Mouse (Mus musculus) thymus, postnatal 10 days (tissue): Measurements from ENCODE around the gene Pxn.
"Not testable (repeated sequence)": the region's sequence is repeated elsewhere in the genome, so short reads cannot be mapped to it uniquely, and the experiment has no call there.

Experiments used
- DNase-seq, 2 experiments: peaks; one replicate each; pipeline ENCODE4 v3.0.0; 2021; ENCODE audit warnings: low spot score in 2 of 2

The Pxn gene

DNA sequence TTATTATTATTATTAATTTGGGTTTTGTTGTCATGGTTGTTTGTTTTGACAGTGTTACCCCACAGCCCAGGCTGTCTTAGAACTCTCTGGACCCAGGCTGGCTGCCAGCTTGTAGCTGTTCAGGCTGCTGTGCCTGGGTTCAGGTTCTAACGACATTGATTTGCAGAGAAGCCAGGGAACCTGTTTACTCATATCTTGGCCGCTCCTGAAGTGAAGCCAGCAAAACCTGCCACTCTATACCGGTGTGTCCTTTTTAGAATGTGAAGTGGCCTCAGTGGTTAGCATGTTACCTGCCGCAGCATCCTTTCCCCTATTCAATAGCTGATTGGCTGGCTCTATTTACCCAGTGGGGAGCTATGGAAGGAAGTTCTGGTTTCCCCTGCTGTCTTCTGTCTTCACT, 19.8 kb upstream of the Pxn start:
- no peak for DNase-seq

DNA sequence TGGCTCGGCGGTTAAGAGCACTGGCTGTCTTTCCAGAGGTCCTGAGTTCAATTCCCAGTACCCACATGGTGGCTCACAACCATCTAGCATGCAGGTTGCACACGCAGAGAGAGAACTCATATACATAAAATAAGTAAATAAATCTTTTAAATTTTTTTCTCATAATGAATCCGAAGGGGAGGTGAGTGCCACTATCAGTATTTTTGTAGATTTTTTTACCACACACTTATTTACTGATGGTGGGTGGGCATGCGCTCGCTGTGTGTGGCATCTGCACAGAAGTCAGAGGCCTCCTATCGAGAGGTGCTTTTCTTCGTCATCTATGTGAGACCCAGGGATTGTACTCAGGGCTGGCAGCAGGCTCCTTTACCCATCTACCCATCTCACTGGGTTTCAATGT, 19.1 kb upstream of the Pxn start:
- no peak for DNase-seq

DNA sequence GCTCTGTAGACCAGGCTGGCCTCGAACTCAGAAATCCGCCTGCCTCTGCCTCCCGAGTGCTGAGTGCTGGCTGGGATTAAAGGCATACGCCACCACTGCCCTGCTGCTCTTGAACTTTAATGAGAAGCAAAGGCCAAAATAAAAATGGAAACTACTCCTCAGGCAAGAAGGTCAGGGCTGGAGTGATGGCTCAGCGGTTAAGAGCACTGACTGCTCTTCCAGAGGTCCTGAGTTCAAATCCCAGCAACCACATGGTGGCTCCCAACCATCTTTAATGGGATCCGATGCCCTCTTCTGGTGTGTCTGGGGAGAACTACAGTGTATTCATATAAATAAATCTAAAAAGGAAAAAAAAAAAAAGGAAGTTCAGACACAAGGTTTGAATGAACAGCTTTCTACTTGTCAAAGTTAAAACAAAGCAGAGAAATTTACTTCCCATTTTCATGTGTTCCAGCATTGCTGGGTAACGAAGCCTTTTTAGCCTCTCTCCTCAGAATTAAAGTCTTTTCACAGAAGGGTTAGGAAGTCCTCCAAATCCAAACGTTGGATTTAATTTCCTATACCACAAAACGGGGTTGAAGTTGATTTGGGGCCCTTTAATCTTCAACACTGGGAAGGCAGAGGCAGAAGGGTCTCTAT, 18.4 kb upstream of the Pxn start:
- no peak for DNase-seq

DNA sequence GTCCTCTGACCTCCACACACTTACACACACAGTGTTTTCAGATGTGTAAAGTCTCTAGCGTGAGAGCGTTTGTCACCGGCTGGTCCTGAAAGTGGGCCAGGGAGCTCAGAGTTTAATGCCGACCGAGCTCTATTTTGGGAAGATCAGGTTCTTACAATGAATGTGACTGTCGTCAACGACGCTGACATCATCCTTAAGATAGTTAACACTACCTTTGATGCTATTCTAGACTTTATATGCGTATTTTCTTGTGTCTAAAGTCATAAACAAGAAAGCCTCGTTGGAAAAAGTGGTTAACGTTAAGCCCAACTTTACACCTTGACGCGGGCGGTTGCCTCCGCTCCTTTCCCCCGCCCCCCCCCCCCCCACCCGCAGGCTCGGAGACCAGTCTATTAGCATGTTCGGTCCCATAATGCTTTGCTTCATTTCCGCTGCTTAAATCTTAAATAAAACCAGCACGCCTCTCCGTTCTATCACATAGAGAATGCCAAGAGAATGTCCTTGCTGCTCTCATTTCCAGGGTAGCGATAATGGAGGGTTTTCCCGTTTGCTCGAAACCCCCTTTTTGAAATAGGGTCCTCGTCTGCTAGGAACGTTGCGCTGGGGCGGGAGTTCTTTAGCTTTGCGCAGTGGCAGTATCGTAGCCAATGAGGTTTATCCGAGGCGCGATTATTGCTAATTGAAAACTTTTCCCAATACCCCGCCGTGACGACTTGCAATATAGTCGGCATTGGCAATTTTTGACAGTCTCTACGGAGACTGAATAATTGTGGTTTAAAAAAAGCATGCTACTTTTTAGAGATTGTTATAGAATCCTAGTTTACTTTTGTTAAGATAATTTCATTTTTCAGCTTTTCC, 17.4 kb upstream of the Pxn start:
- peak; percentile 83 to 84 for DNase-seq

DNA sequence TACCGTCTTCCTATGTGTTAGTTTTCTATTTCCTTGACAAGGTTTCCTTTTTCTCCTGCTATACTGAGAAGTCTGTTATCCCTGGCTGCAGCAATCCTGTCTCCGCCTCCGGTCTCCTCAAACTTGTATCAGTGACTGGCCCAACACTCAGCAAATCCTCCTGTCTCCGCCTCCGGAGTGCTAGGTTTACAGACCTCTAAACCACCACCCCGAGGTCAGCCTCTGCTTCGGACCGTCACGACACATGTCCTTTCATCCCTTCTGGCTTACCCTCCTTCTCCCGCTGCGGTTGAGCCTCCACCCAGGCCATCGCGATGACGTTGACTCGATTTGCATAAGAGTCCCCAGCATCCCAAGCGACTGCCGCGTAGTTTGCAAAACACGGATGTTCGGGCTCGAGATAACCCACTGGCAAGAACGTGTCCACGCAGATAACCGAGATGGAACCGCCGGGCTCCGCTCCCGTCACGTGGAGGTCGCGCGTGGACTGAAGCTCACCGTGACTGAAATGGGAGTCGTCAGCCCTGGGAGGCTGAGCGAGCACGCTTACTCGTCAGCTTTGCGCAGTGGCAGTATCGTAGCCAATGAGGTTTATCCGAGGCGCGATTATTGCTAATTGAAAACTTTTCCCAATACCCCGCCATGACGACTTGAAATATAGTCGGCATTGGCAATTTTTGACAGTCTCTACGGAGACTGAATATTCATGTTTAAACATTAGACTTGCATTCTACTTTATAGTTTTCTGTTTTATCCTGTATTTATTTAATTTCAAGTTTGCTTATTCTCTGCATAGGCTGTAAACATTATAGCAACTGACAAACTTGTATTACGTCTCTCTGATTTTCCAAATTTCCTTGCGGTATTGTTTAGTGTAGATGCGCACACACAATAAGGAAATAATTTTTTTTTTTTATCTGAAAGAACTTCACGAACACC, 16.5 kb upstream of the Pxn start:
- peak; percentile 80 for DNase-seq

DNA sequence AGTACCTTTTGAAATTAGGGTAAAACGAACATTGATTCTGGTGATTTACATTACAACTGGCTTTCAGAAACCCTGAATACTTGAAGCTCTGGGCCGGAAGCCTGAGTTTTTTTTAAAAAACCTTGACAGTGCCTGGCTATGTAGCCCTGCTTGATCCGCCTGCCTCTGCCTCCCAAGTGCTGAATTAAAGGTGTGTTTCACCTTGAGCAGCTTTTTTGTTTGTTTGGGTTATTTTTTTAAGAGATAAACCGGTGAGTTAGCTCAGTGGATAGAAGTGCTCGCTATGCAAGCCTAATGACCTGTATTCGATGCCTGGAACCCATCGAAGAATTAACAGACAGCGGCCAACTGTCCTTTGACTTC, 15.9 kb upstream of the Pxn start:
- DNase-seq: no peak

DNA sequence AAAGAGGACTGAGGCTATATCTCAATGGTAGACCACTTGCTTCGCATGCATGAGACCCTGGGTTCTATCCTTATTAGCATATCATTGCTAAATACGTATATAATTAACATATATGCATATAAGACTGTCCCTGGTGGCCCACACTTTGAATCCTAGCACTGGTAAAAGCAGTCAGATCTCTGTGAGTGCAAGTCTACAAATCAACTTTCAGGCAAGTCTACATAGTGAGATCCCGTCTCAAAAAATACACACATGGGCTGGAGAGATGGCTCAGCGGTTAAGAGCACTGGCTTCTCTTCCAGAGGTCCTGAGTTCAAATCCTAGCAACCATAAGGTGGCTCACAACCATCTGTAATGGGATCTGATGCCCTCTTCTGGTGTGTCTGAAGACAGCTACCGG, 15.4 kb upstream of the Pxn start:
- DNase-seq: no peak

DNA sequence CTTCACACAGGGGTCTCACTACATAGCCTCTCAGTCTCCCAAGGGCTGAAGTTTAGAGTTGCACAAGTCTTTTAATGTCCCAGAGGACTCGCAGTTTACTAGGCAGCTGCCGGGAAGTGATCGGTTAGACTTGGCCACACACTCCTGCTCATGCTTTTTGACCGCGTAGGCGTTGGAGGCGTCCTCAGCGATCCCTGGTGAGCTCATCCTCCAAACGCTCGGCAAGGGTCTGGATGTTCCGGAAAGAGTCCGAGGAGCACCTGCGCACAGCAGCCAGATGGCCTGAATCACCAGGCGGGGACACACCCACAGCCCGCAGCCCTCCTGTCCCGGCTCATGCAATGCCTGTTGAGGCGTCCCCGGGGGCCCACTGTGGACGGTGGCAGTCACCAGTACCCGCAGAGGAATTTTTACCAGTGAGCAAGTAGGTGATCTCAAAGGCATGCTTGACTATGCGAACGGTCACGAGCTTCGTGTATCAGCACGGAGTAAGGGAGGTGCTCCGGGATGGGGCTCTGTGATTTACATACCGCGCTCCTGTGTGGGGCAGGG, 14.6 kb upstream of the Pxn start:
- DNase-seq: peak in 1 of 2 experiments; percentile 21

DNA sequence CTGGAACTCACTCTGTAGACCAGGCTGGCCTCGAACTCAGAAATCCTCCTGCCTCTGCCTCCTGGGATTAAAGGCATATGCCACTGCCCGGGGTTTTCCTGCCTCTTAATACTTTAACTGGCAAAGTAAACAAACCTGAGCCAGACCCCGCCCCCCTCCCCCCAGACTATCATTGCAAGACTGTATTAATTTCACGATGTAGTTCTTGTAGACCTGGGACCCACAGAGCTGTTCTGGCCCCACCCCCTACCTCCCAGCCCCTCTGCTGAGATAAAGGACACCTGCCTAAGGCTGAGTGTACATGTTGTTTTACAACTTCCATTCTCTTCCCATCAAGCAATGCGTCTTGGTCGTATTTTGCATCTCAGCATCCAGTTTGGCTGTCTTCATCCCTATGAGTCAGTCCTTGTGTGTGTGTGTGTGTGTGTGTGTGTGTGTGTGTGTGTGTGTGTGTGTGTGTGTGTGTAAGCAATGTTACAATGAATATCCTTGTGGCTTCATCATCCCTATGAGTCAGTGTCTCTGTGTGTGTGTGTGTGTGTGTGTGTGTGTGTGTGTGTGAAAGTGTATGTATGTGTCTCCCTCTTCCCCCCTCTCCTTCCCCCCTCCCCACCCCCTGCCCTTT, 13.7 kb upstream of the Pxn start:
- no peak for DNase-seq

DNA sequence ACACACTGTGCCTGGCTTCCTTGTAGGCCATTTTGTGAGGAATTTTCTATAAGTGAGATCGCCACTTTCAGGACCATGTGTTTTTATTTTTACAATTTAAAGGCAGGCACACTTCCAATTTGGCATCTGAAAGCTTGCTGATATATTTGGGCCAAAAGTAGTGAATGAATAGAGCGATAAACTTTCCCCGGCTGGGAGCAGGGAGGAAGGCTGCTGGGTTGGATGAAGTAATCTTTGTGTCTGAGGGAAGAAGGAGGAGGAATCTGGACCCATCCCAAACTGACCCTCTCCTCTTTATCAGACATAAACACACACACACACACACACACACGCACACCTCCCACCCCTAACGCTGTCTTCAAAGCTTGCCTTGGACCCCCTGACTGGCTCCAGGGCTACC, 13.0 kb upstream of the Pxn start:
- DNase-seq: no peak

DNA sequence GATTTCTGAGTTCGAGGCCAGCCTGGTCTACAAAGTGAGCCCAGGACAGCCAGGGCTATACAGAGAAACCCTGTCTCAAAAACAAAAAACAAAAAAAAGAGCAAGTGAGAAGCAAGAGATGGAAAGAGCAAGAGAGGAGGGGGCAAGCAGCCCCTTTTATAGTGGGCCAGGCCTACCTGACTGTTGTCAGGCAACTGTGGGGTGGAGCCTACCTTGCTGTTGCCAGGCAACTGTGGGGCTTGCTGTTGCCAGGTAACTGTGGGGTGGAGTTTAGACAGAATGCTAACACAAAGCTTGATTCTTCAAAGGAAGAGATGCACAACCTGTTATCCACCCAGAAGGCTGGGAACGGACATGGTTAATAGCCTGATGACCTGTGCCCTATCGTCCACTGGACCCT, 10.9 kb upstream of the Pxn start:
- not testable (repeated sequence) for DNase-seq

DNA sequence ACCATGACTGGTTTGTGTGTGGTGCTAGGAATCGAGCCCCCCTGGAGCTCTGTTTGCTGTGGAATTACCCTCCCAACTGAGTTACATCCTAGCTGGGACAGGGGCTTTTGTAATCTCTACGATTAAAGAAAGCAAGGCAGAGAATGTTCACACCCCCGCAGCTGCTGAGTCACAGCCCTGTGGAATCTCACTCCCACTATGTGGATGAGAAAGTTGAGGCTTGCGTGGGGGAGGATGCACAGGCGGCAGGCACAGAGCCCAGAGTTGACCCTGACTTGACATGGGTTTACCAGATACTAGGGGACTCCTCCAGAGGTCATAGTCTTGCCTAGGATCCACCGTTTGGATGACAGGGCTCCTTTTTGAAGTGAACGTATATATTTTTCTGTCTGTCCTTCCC, 9.4 kb upstream of the Pxn start:
- no peak for DNase-seq

DNA sequence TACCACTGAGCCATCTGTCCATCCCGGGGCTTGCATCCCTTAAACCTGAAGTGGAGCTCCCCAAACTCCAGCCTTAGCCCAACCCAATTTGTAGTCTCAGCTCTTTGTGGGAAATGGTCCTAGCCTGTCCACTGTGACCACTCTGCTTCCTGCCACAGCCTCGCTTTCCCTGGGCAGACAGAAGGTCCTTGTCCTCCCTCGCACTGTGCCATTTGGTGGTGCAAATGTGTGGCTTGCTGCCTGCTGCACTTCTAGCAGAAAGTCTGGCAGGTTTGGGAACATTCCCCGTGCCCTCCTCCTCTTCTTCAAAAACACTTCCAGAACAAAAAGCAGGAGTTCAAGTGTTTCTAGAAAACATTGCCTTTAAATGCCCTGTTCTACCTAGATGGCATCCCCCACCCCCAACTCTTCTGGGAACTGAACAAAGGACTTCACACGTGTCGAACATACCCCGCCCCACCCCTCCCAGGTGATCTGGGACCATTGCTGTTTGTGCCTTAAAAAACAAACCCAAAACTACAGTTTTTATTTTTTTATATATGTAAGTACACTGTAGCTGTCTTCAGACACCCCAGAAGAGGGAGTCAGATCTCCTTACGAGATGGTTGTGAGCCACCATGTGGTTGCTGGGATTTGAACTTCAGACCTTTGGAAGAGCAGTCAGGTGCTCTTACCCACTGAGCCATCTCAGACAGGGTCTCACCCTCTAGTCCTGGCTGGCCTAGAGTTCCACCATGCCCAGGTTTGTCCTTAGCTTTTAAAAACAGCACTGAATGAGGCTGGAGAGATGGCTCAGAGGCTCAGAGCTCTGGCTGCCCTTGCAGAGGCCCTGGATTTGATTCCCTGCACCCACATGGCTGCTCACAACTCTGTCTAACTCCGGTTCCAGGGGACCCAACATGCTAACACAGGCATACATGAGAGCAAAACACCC, 7.9 kb upstream of the Pxn start:
- no peak for DNase-seq

DNA sequence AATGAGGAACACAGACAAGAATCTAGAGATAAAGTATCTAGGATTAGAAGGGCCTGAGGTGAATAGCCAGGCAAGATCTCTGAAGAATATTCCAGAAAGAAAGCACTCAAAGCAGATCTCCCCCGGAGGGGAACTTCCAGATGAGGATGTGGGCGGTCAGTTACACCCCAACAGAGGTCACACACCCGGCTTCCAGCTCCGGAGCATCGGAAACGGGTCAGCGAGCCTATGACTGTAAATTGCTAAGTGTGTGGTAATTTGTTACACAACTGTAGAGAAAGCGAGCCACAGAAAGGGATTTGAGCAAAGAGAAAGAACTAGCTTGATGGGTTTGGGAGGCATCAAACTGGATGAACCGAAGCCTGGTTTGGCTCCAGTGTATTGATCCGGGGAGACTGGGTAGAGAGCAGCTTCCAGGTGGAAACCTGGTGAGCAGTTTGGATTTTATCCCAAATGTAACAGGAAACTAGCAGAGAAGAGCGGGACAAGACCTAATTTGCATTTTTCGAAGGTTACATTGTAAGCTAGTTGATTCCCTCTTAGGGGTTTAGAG, 6.0 kb upstream of the Pxn start:
- DNase-seq: no peak

DNA sequence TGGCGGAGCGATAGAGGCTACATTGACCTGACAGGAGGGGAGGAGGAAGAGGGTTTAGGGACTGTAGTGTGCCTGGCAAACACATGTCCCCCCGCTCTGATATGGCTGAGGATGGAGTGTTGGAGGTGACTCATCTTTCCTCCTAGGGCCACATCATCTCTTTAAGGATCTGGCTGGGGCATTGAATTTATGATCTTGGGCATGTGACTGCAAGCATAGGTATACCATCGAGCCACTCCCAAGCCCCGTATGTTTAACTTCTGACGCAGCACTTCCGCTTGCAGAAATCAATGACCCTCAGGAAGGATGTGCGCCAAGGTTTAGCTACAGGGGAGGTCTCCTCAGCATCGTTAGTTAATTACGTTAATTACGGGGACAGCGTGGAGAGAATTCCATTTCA, 3.4 kb upstream of the Pxn start:
- DNase-seq: no peak

DNA sequence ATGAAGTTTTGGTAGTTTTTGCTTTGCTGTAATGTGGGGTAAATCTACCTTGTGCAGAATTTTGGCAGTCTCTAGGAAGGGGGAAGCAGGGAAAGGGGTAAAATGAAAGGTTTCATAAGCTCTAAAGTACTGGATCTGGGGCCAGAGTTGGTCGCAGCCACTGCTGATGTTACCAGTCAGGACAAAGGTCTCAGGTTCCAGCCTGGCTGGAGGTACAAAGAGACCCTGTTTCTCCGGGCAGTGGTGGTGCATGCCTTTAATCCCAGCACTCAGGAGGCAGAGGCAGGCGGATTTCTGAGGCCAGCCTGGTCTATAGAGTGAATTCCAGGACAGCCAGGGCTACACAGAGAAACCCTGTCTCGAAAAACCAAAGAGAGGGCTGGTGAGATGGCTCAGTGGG, 859 bp upstream of the Pxn start:
- DNase-seq: not testable (repeated sequence)

DNA sequence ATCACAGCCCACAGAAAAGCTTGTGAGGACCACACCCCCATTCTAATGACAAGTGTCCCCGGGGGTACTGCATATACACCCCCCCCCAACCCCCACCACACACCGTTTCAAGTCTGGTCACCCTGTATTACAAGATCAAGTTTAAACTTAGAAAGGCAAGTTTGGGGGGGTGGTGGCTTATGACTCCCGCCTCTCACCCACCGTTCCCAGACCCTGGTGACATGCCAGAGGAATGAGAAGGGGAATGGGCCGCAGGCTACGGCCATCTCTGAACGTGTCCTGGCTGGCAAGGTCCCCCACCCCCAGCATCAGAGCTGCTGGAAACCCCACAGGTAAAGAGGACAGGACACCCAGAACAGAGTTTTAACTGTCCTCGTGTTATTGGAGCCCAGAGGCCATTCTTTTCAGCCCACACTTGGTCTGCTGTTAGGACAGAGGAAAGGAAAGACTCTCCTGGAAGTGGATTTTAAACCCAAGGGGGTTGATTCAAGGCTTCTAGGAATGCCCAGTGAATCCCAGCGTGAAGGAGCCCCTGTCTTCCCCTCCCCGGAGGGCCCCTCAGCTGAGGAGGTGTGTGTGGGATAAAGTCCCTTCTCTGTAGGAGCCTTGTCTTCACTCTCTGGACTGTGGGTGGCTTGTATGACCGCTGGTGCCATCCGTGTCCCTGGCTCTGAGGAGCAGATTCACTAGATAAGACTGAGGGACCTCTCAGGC, 948 bp downstream of the Pxn start:
- DNase-seq: peak in 1 of 2 experiments; percentile 17

DNA sequence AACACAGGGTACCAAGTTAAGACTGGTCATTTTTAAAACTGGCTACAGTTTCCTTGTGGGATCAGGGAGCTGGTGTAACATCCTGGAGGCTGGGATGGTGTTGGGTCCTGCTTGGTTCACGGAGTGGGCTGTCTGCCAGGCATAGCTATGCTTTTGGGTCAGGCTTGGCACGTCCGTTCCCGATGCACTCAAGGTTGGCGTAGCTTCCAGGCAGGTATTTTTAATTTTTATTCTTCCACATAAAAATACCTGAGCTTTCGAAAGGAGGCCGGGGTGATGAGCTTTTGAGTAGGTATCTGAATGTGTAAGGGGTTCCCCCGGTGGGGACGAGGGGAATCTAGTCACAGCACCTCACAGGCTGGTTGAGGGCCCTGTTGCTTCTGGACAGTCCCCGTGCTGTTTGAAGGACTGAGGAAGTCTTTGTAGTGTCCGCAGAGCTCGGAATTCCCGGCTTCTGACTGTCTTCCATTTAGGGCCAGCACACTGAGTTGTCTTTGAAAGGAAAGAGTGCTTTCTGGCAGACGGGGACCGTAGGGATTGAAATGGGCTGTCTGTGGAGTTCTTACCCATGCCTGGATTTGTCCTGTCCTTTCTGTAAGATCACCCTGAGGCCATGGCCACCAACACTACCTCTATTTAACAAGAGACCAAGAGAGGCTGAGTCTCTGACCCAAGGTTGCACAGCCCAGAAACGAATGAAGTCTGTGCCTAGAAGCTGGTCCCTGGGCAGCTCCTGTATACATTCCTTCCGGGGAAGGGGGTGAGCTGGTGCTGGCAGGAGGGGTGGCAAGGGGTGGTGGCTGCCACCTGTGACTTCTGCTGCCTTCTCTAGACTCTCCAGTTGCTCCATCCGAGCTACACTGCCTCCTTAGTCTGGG, 1.7 kb downstream of the Pxn start:
- DNase-seq: peak in 1 of 2 experiments; percentile 50

DNA sequence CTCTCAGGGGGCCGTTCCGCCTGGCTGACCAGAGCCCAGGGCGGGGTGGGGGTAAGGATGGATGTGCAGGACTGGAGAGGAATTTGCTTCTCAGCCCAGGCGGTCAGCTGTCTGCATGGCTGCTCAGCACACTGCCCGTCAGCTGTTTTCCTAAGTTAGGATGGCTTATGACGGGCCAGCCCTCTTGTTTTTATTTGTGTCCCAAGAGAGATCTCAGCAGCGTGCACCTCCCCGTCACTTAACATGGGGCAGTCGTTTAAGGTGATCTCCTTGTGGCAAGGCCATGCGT, 2.3 kb downstream of the Pxn start:
- no peak for DNase-seq
